Mouse (Mus musculus) heart, adult 8-10 months (tissue): ENCODE results near the gene St7. TPM values are rescaled to one million over a fixed set of nuclear protein-coding genes. Genes with fewer than 3 reads are reported as not detected.

Source experiments
- DNase-seq: peaks from one replicate; pipeline ENCODE4 v3.0.0; 2022; ENCODE audit warnings: low spot score
- total RNA-seq, 4 experiments: library from RNA; stranded (reverse); gene quantifications; 2 replicates each; pipeline ENCODE4 v1.2.4; 2022

Gene St7
- total RNA-seq, 4 experiments from 2014 or later: 14.4 to 19.0 (median 16.0) TPM

DNA sequence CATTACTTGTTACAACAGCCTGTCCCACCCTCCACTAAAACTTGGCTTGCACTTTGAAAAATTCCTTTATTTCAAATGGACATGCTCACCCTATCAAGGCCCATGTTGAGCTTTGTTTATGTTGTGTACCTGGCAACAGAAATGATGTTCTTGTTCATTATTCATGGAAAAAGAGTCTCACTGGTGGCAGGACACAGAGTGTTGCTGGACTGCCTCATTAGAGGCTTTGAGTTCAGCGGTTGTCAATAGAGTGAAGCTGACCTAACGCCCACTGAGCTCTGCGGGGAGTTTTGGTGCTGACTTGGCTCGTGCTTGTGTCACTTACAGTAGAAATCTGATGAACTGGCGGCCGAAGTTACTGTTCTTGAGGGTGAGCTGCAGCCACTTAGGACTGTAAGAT is 195.0 kb downstream of the St7 start:
- DNase-seq: no peak

DNA sequence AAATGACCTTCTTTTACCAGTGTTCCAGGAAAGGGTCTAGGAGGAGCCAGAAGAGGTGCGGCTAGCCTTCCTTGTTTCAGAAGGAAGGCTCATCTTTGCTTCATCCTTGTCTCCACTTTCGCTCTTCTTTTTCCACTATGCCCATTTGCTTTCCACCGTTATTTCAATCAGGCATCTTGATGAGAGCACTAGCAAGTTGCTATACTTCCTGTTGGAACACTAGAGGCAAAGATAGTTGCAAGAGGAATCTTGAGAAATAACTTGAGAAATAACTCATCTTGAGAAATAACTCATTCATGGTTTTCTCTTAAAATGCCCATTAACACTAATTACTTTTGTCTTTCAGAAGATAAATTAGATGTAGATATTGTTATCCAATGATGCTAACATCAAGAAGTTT is 202.8 kb downstream of the St7 start:
- no peak for DNase-seq

- no peak for DNase-seq
Observed at GRCm38 (mm10) chr6:17898539-17898938, 205.8 kb downstream of the St7 start.

- DNase-seq: no peak
Observed at GRCm38 (mm10) chr6:17903355-17903754, 210.6 kb downstream of the St7 start.

DNA sequence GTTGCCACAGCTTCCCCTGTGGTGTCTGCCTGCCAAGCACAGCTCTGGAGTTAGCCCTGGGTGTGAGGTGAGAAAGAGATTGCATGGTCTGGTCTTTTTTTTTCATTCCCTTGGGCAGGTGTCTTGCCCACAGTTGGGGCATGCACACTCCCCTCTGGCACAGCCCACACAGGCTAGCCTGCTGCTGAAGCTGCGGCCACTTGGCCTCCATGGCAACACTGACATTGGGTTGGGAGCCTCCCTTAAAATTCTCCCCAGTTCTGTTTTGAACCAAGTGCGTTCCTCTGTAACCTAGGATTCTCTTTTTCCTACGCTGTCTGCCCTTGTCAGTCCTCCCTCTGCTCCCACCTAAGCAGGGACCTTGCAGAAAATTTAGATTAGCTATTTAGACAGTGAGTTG is 213.0 kb downstream of the St7 start:
- DNase-seq: no peak

GRCm38 (mm10) chr6:17906289-17906688 is 213.6 kb downstream of the St7 start:
- DNase-seq: no peak

- no peak for DNase-seq
Observed at GRCm38 (mm10) chr6:17912312-17912711, 219.6 kb downstream of the St7 start.

- no peak for DNase-seq
Observed at GRCm38 (mm10) chr6:17912825-17913224, 220.1 kb downstream of the St7 start.

DNA sequence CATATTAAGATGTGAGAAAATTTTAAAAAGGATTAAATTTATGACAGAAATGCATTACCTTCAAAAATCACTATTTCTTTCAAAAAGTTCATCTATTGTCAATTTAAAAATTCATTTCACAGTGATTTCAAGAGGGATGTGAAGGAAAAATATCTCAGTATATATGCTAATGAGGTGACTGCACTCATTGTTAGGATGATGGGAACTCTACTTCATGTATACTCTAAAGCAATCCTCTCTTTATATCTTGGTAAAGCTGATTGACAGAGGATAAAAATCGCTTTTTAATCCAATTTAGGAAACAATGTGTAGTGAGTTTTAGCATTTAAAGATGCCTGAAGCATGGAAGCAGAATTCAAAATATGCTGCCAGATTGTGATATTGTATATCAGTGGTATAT is 220.6 kb downstream of the St7 start:
- no peak for DNase-seq

DNA sequence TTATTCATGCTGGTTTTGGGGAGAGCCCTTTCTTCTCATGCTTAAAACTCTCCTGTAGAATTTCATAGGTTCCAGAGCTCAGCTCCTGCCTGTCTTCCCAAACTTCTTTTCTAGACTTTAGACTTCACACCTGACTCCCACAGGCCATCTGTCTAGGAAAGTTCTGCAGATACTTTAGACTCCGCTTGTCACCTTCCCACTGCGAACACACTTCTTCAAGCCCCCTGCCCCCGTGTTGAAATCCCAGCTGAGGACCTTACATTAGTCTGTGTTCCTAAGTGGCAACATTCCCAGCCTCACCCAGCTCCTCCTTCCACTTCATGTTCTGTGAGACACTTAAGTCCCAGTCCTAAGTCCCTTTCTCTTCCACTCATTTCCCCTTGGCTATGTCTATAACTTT is 221.6 kb downstream of the St7 start:
- DNase-seq: no peak

- no peak for DNase-seq
Observed at GRCm38 (mm10) chr6:17917233-17917632, 224.5 kb downstream of the St7 start.

DNA sequence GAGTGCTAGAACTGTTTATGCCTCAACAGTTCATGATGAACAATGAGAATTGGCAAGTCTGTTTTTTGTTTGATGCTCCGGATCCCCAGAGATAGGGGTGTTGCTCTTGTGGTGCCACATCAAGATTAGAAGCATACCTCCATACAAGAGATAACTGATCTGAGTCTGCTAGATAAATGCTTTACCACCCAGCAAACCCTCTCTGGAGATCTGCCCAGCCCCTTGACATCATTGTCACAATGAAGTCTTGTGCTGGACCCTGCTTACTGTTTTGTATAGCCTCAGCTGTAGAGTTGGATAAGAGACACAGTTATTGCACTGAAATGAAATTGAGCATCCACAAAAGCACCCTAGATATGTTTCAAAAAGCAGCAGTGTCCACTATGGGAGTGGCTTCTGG is 229.4 kb downstream of the St7 start:
- no peak for DNase-seq

DNA sequence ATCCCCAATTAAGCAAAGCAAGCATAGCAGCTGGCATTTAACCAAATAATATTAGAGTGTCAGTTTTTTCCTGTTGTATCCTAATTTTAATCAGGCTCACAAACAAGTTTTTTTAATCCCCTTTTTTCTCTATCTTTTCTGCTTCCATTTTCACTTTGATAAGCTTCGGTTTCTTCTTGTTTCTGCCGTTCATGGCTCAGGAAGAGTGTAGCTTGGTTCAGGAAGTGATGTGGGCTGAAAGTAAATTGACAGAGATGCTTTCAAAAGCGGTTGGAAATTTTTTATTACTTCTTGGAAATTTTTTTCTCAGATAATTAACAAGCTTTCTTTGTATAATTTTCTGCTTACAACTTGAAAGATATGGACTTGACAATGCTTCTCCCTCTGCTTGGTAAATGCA is 230.2 kb downstream of the St7 start:
- no peak for DNase-seq

DNA sequence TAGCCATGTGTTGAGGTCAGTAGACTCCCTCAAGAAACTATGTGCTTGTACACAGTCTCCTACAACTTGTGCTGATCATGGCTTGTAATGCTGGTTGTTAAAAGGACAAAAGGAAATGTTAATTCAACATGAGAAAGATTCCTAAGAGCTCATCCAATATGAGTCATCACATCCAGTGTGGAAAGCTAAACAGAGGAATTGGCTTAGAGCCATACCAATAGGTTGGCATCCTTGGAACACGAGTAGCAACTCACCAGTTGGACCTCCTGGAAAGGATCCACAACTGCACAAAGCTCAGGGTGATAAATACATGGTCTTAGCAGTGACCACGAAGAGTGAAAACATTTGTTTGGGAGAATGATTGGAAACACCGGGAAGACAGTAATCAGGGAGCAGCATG is 230.6 kb downstream of the St7 start:
- DNase-seq: no peak

DNA sequence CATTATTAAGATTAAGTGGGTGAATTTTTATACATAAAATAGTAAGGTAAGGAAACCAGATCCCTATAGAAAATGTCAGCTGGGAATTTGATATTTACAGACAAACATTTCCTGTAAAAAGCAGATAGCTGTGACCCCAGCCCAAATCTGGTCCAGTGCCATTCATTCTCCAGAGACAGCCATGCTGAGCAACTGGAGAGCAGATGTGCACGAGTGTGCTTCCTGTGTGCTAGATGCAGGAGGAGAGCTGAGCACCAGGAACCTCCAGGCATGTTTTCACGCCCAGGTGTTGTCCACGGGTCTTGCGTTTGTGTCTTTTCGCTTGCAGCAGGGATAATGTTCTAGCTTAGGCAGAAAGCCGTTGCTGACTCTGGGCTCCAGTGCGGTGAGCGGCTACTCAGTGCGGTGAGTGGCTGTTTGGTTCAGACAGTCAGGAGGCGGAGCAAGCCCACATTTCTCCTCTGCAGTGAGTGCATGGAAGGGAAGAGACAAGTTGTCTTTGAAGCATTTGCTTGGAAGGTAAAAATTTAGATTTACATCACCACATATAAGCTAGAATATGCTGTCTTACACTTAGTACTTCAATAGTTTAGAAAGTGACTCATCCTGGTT is 231.3 kb downstream of the St7 start:
- DNase-seq: no peak

DNA sequence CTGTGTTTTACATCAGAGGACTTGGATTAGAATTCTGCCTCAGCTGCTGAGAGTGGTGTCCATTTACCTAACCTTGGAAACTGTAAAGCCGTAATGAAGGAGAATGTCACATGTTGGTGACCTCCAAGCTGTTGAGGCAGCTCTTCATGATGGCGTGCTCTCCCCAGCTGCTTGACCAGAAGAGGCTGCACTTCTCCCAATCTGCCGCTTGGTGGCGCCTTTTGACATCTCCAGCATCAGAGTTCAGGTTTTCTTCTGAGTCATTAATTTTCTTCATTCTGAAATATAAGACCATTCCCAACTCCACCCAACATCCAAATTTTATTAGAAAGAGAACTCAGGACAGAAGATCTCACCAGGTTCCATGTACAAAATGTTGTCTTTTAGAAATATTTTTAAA is 232.5 kb downstream of the St7 start:
- DNase-seq: no peak

DNA sequence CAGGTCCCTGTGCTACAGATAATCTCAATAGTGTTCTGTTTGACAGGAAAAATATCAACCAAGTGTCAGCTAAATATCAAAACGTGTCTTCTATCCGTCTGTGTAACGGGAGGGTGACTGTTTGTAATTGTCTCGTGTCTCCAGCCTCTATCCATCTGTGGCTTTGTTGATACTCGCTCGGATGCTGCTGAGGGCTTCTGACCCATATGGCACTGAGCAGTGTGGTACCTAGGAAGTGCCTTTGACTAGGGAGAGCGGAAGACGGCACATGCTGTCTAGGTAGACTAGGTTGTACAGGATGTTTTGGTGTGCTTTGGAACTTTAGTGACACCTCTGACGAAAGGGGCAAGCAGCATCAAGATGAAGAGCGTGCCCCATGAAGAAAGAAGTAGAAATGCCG is 235.0 kb downstream of the St7 start:
- DNase-seq: no peak

GRCm38 (mm10) chr6:17931187-17931586 is 238.5 kb downstream of the St7 start:
- no peak for DNase-seq

DNA sequence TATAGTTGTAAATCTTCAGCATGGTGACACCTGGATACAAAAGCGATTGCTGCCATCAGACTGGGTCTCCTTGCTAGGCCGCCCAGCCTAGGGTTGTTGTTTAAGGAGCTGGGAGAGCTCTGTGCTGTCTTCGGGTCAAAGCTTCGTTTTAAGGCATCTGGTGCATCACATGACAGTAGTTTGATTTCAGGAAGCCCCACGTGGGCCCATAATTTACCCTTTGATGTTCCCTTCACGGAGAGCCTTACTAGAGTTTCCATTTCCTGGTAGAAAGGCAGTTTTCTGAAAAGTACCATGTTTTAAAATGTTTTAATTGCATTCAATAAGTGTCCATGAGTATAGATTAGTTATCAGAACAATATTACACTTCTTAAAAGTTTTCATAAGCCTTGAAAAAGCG is 239.1 kb downstream of the St7 start:
- DNase-seq: no peak

- no peak for DNase-seq
Observed at GRCm38 (mm10) chr6:17932806-17933205, 240.1 kb downstream of the St7 start.

DNA sequence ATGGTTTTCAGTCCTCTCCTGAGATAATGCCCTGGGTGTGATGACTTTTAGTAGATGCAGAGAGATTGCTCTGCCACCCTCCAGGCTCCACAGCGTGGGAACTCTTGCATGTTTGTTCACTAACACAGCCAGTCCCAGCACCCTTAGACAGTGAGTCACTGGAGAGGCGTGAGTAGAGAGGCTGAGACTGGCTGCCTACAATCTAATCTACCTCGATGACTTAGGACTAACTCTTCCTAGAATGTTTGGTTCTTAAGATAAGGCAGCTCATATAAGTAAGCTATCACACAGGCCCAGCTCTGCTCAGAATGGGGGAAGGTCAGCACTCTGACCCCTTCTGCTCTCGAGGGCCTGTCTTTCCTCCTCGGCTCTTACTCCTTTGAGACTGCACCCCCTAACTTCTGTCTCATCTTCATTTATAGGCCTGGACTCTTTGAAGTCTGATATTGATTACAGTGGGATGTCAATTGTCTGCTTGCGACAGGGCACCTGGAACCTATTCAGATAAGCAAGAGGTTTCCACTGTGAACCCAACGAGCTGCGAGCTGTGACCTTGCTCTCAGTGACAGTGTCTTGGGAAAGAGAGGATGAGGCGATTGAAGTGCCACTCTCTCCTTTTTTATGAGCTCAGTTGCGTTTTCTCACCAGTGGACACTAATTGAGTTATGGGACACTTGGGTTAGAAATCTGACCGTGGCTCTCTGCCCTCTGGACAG is 246.1 kb downstream of the St7 start:
- DNase-seq: no peak

- DNase-seq: no peak
Observed at GRCm38 (mm10) chr6:17941916-17942315, 249.2 kb downstream of the St7 start.

- DNase-seq: no peak
Observed at GRCm38 (mm10) chr6:17942344-17942743, 249.6 kb downstream of the St7 start.
